Mouse (Mus musculus) lung, embryonic 16.5 days (tissue): ENCODE results near the gene Cubn. TPM values are rescaled to one million over a fixed set of nuclear protein-coding genes. Genes with fewer than 3 reads are reported as not detected.
A peak's percentile ranks its signal among the peaks of the same experiment; 100 is the strongest.

Source experiments
- ATAC-seq: fragments of 200-750 bp; cut with Nextera tagmentation; 2 replicates; pipeline ENCODE4 v1.8.0; 2017; ENCODE audit warnings: low read depth, mild to moderate bottlenecking, moderate library complexity
- H3K27ac ChIP-seq: fragments of 300-500 bp; sonication (generic); 2 replicates; pipeline ENCODE4 v1.5.1; 2014; ENCODE audit warnings: mild to moderate bottlenecking, control low read depth, low read length
- H3K27me3 ChIP-seq: fragments of 300-500 bp; sonication (generic); 2 replicates; pipeline ENCODE4 v1.6.1; 2014; ENCODE audit warnings: low read depth, low read length, mixed read lengths; ENCODE audit not compliant: control insufficient read depth, insufficient read depth
- H3K36me3 ChIP-seq: fragments of 300-500 bp; sonication (generic); 2 replicates; pipeline ENCODE4 v1.6.1; 2014; ENCODE audit warnings: low read length; ENCODE audit not compliant: control insufficient read depth, insufficient read depth
- H3K4me1 ChIP-seq: fragments of 300-500 bp; sonication (generic); replicated peaks from 2 replicates; pipeline ENCODE4 v1.6.1; 2014; ENCODE audit warnings: low read length, mixed read lengths; ENCODE audit not compliant: control insufficient read depth, insufficient read depth
- H3K4me2 ChIP-seq: fragments of 300-500 bp; sonication (generic); 2 replicates; pipeline ENCODE4 v1.6.1; 2014; ENCODE audit warnings: low read depth, low read length, control low read depth
- H3K4me3 ChIP-seq: fragments of 300-500 bp; sonication (generic); 2 replicates; pipeline ENCODE4 v1.5.1; 2014; ENCODE audit warnings: mild to moderate bottlenecking, low read length, control low read depth
- H3K9ac ChIP-seq: fragments of 300-500 bp; sonication (generic); 2 replicates; pipeline ENCODE4 v1.6.1; 2014; ENCODE audit warnings: low read length, control low read depth
- H3K9me3 ChIP-seq: fragments of 300-500 bp; sonication (generic); 2 replicates; pipeline ENCODE4 v1.6.1; 2016; ENCODE audit warnings: low read length; ENCODE audit not compliant: control insufficient read depth
- WGBS: fragments of 180-500 bp; shearing (Covaris S2); extraction: QIAGEN DNeasy Blood & Tissue Kit; methylation state at CpG from one replicate; pipeline ENCODE4 v1.1.7; 2014; 5-methylcytosine and 5-hydroxymethylcytosine counted together
- polyA plus RNA-seq: library from polyadenylated mRNA; unstranded; fragments of >200 nt; fragmentation: Nextera tagmentation; extraction: Ambion mirVana; gene quantifications from 2 replicates; pipeline ENCODE4 v1.2.1, GENCODE M21; 2015

The Cubn gene
- 0.65 and 0.75 TPM in 2 replicates for polyA plus RNA-seq

DNA sequence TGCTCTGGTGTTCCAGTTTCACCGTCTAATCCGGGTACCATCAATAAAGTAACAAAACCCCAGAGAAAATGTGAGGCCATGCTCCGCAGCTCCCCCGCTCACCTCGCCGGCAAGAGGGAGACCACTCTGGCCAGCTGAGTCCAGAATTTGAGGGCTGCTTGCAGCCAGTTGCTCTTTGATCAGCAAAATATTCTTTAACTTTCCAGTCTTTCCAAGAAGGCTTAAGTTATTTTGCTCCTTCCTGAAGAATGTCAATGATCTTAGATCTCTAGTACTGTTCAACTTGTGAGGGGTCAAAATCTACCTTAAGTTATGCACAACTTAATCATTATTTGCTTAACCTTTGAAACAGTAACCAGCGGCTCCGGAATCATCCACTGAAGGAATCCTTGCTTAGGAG lies at the start of gene Cubn:
Gene Cubn, minus strand, starts transcription at position 80 of the 400 bp plus-strand sequence.
- WGBS = 39% methylated on average over 8 of the region's 8 CpGs
- Histone ChIP-seq H3K27me3 (no peaks in the 10 kb centered on the region), H3K9ac (no peak within 1 kb of the TSS), H3K36me3 (no peaks in the 10 kb centered on the region), H3K4me1 (no peaks in the 10 kb centered on the region), H3K9me3 (no peaks in the 10 kb centered on the region), H3K4me3 (no peak within 1 kb of the TSS), H3K4me2 (peak within 1 kb of the TSS; percentile 10; the same call in 1 of the 2 replicates), H3K27ac (peak within 1 kb of the TSS; percentile 67)
- ATAC-seq = no peak

DNA sequence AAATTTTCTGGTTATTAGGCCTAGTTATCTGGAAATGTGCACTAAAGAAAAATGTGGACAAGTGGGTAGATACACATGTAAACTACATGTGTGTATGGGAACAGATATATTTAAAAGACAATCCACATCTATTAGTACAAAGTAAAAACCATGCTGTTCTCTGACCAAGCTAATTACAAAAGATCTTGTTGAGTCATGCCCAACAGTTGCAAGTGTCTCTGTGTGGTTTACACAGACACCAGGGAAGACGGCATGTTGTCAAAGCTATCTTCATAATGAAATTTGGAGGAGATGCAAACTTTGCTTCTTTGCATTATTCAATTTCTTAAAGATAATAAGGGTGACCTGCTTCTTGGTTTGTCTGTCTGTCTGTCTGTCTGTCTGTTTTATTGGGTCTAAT lies 48.2 kb upstream of the Cubn start:
- no peaks in the 10 kb centered on the region for H3K27me3 ChIP-seq
- H3K4me3 ChIP-seq = no peak overlapping the region
- no peak for ATAC-seq
- H3K9ac ChIP-seq = no peak overlapping the region
- H3K27ac ChIP-seq = no peak overlapping the region
- H3K4me1 ChIP-seq = no peaks in the 10 kb centered on the region
- H3K4me2 ChIP-seq = no peak overlapping the region
- no peaks in the 10 kb centered on the region for H3K9me3 ChIP-seq
- WGBS = 85% methylated on average over 1 of the region's 1 CpGs
- H3K36me3 ChIP-seq = no peaks in the 10 kb centered on the region

- Histone ChIP-seq H3K9me3 (no peaks in the 10 kb centered on the region), H3K9ac (no peak overlapping the region), H3K4me1 (no peaks in the 10 kb centered on the region), H3K4me2 (no peak overlapping the region), H3K27ac (no peak overlapping the region), H3K4me3 (no peak overlapping the region), H3K36me3 (no peaks in the 10 kb centered on the region), H3K27me3 (no peaks in the 10 kb centered on the region)
- ATAC-seq = no peak
- 62% methylated on average over 6 of the region's 6 CpGs for WGBS
These were observed 47.2 kb upstream of the Cubn start for GRCm38 (mm10) chr2:13538704-13539377.

- H3K9me3 ChIP-seq = no peaks in the 10 kb centered on the region
- H3K9ac ChIP-seq = no peak overlapping the region
- no peak overlapping the region for H3K27ac ChIP-seq
- H3K36me3 ChIP-seq = no peaks in the 10 kb centered on the region
- WGBS = 84% methylated on average over 2 of the region's 2 CpGs
- H3K27me3 ChIP-seq = no peaks in the 10 kb centered on the region
- H3K4me1 ChIP-seq = no peaks in the 10 kb centered on the region
- H3K4me2 ChIP-seq = no peak overlapping the region
- no peak for ATAC-seq
- H3K4me3 ChIP-seq = no peak overlapping the region
These were observed 46.6 kb upstream of the Cubn start for GRCm38 (mm10) chr2:13538258-13538657.

DNA sequence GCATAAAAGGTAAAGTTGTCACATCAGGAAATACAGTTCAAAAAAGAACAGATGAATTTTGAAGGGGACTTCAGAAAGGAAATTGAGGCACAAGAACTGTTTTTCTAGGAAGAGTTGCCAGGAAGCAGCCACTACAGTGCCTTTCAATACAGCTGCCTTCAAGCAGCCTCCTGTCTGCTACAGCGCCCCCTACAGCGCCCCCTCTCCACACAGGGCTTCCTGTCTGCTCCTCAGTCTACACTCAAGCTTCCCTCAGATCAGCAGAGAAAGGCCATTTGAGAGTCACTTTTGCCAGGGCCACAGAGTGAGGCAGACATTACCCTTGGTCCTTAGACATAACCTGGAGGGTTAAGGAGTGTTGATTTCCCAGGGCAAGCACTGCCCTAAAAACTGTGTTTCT lies 46.1 kb upstream of the Cubn start:
- Histone ChIP-seq H3K27ac (no peak overlapping the region), H3K4me1 (no peaks in the 10 kb centered on the region), H3K27me3 (no peaks in the 10 kb centered on the region), H3K9ac (no peak overlapping the region), H3K9me3 (no peaks in the 10 kb centered on the region), H3K36me3 (no peaks in the 10 kb centered on the region), H3K4me2 (no peak overlapping the region), H3K4me3 (no peak overlapping the region)
- no peak for ATAC-seq
- 22% methylated on average over 2 of the region's 2 CpGs for WGBS

DNA sequence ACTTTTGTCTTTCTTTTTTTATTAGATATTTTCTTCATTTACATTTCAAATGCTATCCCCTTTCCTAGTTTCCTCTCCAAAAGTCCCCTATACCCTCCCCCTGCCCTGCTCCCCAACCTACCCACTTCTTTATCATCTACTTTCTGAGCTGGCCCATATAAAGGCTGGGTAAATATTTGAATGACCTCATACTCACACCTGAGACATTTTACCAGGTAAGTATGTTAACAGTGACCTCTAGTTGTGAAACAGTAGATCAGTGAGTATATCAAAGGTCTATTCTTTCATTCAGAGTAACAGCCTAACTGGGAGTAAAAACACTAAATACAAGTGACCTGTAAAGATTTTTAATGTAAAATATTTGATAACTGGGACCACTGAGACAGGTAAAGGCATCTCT lies 45.1 kb upstream of the Cubn start:
- Histone ChIP-seq H3K4me2 (no peak overlapping the region), H3K9me3 (no peaks in the 10 kb centered on the region), H3K27me3 (no peaks in the 10 kb centered on the region), H3K36me3 (no peaks in the 10 kb centered on the region), H3K27ac (no peak overlapping the region), H3K4me1 (no peaks in the 10 kb centered on the region), H3K9ac (no peak overlapping the region), H3K4me3 (no peak overlapping the region)
- peak; percentile 81 for ATAC-seq

GRCm38 (mm10) chr2:13530639-13531038 lies 39.0 kb upstream of the Cubn start:
- Histone ChIP-seq H3K4me3 (no peak overlapping the region), H3K4me2 (no peak overlapping the region), H3K36me3 (no peaks in the 10 kb centered on the region), H3K4me1 (no peaks in the 10 kb centered on the region; the same call in 1 of the 2 replicates), H3K9ac (no peak overlapping the region), H3K27ac (no peak overlapping the region), H3K9me3 (no peaks in the 10 kb centered on the region), H3K27me3 (no peaks in the 10 kb centered on the region)
- no peak for ATAC-seq
- 64% methylated on average over 6 of the region's 6 CpGs for WGBS

- Histone ChIP-seq H3K9ac (no peak overlapping the region), H3K9me3 (no peaks in the 10 kb centered on the region), H3K4me1 (no peaks in the 10 kb centered on the region; the same call in 1 of the 2 replicates), H3K4me3 (no peak overlapping the region), H3K27ac (no peak overlapping the region), H3K27me3 (no peaks in the 10 kb centered on the region), H3K36me3 (no peaks in the 10 kb centered on the region), H3K4me2 (no peak overlapping the region)
- 77% methylated on average over 3 of the region's 3 CpGs for WGBS
- no peak for ATAC-seq
These were observed 37.8 kb upstream of the Cubn start for GRCm38 (mm10) chr2:13529253-13529933.

DNA sequence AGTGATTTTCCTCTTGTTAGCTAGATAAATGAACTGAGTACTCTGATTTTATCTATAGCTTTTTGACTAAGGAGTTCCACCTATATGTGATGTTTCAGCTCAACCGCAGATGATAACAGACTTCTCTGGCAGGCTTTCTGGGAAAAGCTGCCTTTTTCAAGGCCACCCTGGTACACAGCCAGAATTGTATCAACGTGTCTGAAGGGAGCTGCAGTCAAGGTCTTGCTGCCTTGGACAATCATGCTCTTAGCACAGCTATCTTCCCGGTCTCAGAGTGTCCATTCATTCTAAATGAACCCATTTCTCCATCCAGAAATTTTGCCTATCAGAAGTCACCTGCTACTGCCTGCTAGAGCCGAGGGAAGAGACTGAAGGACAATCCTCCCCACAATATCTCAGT lies 35.9 kb upstream of the Cubn start:
- WGBS = 61% methylated on average over 4 of the region's 4 CpGs
- Histone ChIP-seq H3K4me2 (no peak overlapping the region), H3K9me3 (no peaks in the 10 kb centered on the region), H3K27ac (no peak overlapping the region), H3K4me1 (peaks cover 6% of the 10 kb centered on the region; the same call in 1 of the 2 replicates), H3K4me3 (no peak overlapping the region), H3K27me3 (no peaks in the 10 kb centered on the region), H3K36me3 (no peaks in the 10 kb centered on the region), H3K9ac (no peak overlapping the region)
- ATAC-seq = no peak
